12 mouse cellular contexts compared by ENCODE assay signal in the genomic region with DNA sequence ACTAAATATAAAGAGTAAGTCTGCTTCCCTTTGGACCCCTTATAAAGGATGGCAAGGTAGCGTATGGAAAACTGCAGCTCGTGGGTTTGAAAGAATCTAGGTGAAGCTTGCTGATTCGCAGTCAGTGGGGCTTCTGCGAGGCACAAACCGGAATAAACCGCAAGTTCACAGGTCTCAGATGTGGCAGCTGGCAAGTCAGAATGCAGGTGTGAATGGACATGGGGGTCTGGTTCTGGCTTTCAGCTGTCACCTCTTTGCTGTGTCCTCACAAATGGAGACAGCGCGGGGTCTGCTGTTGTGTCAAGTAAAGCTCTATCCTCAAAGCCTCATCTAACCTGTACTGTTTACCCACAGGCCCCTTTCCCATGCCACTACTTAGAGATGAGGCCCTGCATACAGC.
"Had no signal": no experiment of that assay in that cellular context is flagged by ENCODE, and none has a peak within 500 bp of the region (broad histone marks: within the 10 kb centered on the region; RNA-seq: fewer than 3 reads in every experiment).

No protein-coding gene starts in this region.

- H3K36me3 ChIP-seq: limb, embryonic 10.5 days; liver, embryonic 15.5 days; neural tube, embryonic 12.5 days had no signal

- H3K4me3 ChIP-seq: left cerebral cortex, adult 2 months; limb, embryonic 10.5 days; liver, embryonic 15.5 days; neural tube, embryonic 12.5 days had no signal

- H3K27ac ChIP-seq: left cerebral cortex, adult 2 months; limb, embryonic 10.5 days; liver, embryonic 15.5 days; neural tube, embryonic 12.5 days had no signal

- H3K27me3 ChIP-seq: liver, embryonic 15.5 days; neural tube, embryonic 12.5 days had no signal

- H3K4me2 ChIP-seq: liver, embryonic 11.5 days; liver, embryonic 15.5 days; neural tube, embryonic 12.5 days had no signal

- H3K4me1 ChIP-seq: liver, embryonic 15.5 days had no signal

- ATAC-seq: intestine, embryonic 16.5 days; lung, postnatal 0 days had no signal

- H3K9me3 ChIP-seq: limb, embryonic 10.5 days; liver, embryonic 15.5 days; neural tube, embryonic 12.5 days had no signal

- DNase-seq: kidney, adult 2 months; kidney, postnatal 25 days; lung, adult 2 months; lung, postnatal 36 days; right cerebral cortex, postnatal 14 days had no signal

- H3K9ac ChIP-seq: liver, embryonic 15.5 days; neural tube, embryonic 12.5 days had no signal
